Mouse (Mus musculus) ES-Bruce4 (cell line): Measurements from ENCODE around the gene Setd6.

Experiments
- CTCF ChIP-seq: IDR thresholded peaks from one replicate; pipeline ENCODE4 v1.8.1; 2011; ENCODE audit warnings: low read depth, low read length
- EP300 ChIP-seq: IDR thresholded peaks from 2 replicates; pipeline ENCODE4 v1.6.1; 2011; ENCODE audit warnings: low read depth, low read length; ENCODE audit not compliant: insufficient read depth
- POLR2A ChIP-seq: IDR thresholded peaks from one replicate; pipeline ENCODE4 v1.8.1; 2011; ENCODE audit warnings: low read length; ENCODE audit not compliant: insufficient read depth

- no peak for TF ChIP-seq POLR2A
- no peak for TF ChIP-seq CTCF
- no peak for TF ChIP-seq EP300
Measured at GRCm38 (mm10) chr8:95704538-95704937, 11.1 kb upstream of the Setd6 start.
